Comparison of ENCODE assay signal across 21 mouse cellular contexts in genomic region chr13:102886788-102887187, GRCm38 (mm10).
"Had no signal": no experiment of that assay in that cellular context is flagged by ENCODE, and none has a peak within 500 bp of the region (broad histone marks: within the 10 kb centered on the region; RNA-seq: fewer than 3 reads in every experiment).

No protein-coding gene starts in this region.

- H3K4me3 ChIP-seq: limb, embryonic 12.5 days; limb, embryonic 15.5 days; midbrain, embryonic 12.5 days; midbrain, embryonic 15.5 days; myocyte had no signal

- H3K27me3 ChIP-seq: limb, embryonic 12.5 days; limb, embryonic 15.5 days; midbrain, embryonic 12.5 days; midbrain, embryonic 15.5 days had no signal

- H3K9ac ChIP-seq: limb, embryonic 12.5 days; limb, embryonic 15.5 days; liver, embryonic 14.5 days; liver, postnatal 0 days; lung, embryonic 14.5 days; midbrain, embryonic 12.5 days; midbrain, embryonic 15.5 days had no signal

- H3K4me2 ChIP-seq: limb, embryonic 12.5 days; limb, embryonic 15.5 days; liver, embryonic 11.5 days; lung, embryonic 14.5 days; midbrain, embryonic 12.5 days; midbrain, embryonic 15.5 days had no signal

- H3K36me3 ChIP-seq: limb, embryonic 12.5 days; limb, embryonic 15.5 days; midbrain, embryonic 12.5 days; midbrain, embryonic 15.5 days had no signal

- DNase-seq: kidney, postnatal 14 days; kidney, postnatal 4 days; left cerebral cortex, postnatal 4 days; liver, postnatal 0 days; lung, embryonic 14.5 days; right cerebral cortex, adult 18-20 months; right cerebral cortex, postnatal 14 days; right cerebral cortex, postnatal 4 days; thymus, adult 2 months; thymus, postnatal 14 days; thymus, postnatal 4 days had no signal

- ATAC-seq: liver, postnatal 0 days; lung, postnatal 0 days; midbrain, embryonic 15.5 days had no signal

- H3K27ac ChIP-seq: limb, embryonic 12.5 days; limb, embryonic 15.5 days; liver, embryonic 14.5 days; macrophage; midbrain, embryonic 12.5 days; midbrain, embryonic 15.5 days; stomach, postnatal 0 days had no signal

- H3K4me1 ChIP-seq: midbrain, embryonic 12.5 days had no signal

- H3K9me3 ChIP-seq: limb, embryonic 12.5 days; limb, embryonic 15.5 days; midbrain, embryonic 12.5 days; midbrain, embryonic 15.5 days had no signal
